Mouse (Mus musculus) CD4-positive helper T cell, adult 2 months (primary cell): Measurements from ENCODE around the gene Eif3l.
A peak's percentile ranks its signal among the peaks of the same experiment; 100 is the strongest.

Experiments used
- DNase-seq: peaks from one replicate; pipeline ENCODE4 v3.0.0-alpha.2; 2012; ENCODE audit warnings: low read depth, missing footprints, low spot score

Gene Eif3l

GRCm38 (mm10) chr15:79123751-79124150 lies 48.8 kb downstream of the Eif3l start:
- no peak for DNase-seq

- DNase-seq, result no peak
These were observed 49.4 kb downstream of the Eif3l start for GRCm38 (mm10) chr15:79124331-79124875.

GRCm38 (mm10) chr15:79126217-79126932 lies 51.4 kb downstream of the Eif3l start:
- peak; percentile 57 for DNase-seq

GRCm38 (mm10) chr15:79127101-79127500 lies 52.1 kb downstream of the Eif3l start:
- no peak for DNase-seq

- DNase-seq, result peak; percentile 31
These were observed 53.2 kb downstream of the Eif3l start for GRCm38 (mm10) chr15:79128208-79128607.

- DNase-seq, result no peak
These were observed 54.3 kb downstream of the Eif3l start for GRCm38 (mm10) chr15:79129311-79129710.

- DNase-seq, result no peak
These were observed 55.8 kb downstream of the Eif3l start for GRCm38 (mm10) chr15:79130782-79131181.

GRCm38 (mm10) chr15:79131442-79131841 lies 56.5 kb downstream of the Eif3l start:
- no peak for DNase-seq

GRCm38 (mm10) chr15:79133191-79133661 lies 58.2 kb downstream of the Eif3l start:
- no peak for DNase-seq

GRCm38 (mm10) chr15:79134496-79135270 lies 59.7 kb downstream of the Eif3l start:
- DNase-seq, result no peak

GRCm38 (mm10) chr15:79135332-79135731 lies 60.4 kb downstream of the Eif3l start:
- no peak for DNase-seq

- DNase-seq, result no peak
These were observed 61.0 kb downstream of the Eif3l start for GRCm38 (mm10) chr15:79135783-79136575.

GRCm38 (mm10) chr15:79139640-79140039 lies 64.7 kb downstream of the Eif3l start:
- DNase-seq, result peak; percentile 71

GRCm38 (mm10) chr15:79140866-79141565 lies 66.0 kb downstream of the Eif3l start, which contains the start of the genes Polr2f and 1700088E04Rik:
Gene Polr2f (plus strand): TSS chr15:79141009.
Gene 1700088E04Rik (minus strand): TSS chr15:79141253.
- peak; percentile 94 for DNase-seq

GRCm38 (mm10) chr15:79141566-79141917 lies 66.6 kb downstream of the Eif3l start:
- DNase-seq, result no peak

- DNase-seq, result no peak
These were observed 68.3 kb downstream of the Eif3l start for GRCm38 (mm10) chr15:79143316-79143715.
